Mouse (Mus musculus): ENCODE data around the gene Fbln2.
A peak's percentile ranks its signal among the peaks of the same experiment; 100 is the strongest.

Fbln2 gene

DNA sequence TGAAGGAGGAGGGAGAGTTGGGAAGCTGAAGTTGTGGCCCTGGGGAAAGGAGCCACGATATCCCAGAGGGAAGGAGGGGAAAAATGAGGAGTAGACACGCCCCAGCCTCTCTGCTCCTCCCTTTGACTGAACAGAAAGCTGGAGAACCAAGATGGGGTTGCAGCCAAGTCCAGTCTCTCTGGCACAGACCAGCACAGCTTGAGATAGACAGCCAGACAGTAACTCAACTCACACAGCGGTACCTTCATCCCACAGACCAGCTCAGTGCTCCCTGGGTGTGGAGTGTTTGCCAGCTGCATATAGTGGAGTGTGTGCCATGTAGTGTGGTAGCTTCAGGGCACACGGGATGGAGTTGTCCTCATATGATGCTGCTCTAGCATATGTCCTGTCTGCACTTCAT is 16.7 kb downstream of the Fbln2 start:
- DNase-seq (ENCODE audit: low spot score in 2 of 2): no peak

GRCm38 (mm10) chr6:91231000-91231399 is 18.7 kb downstream of the Fbln2 start:
- DNase-seq (ENCODE audit: low spot score in 2 of 2): no peak

GRCm38 (mm10) chr6:91231523-91231922 is 19.3 kb downstream of the Fbln2 start:
- no peak for DNase-seq (ENCODE audit: low spot score in 2 of 2)

DNA sequence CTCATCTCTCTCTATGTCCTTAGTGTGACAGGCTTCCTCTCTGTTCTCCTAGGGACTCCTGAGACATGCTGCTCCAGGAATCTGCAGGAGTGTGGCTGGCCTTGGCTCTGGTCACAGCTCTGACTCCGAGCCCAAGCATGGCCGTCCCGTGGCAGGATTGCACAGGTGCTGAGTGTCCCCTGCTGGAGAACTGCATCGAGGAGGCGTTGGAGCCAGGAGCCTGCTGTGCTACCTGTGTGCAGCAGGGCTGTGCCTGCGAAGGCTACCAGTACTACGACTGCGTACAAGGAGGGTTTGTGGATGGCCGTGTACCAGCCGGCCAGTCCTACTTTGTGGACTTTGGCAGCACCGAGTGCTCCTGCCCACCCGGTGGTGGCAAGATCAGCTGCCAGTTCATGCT is 20.8 kb downstream of the Fbln2 start:
- no peak for DNase-seq (ENCODE audit: low spot score in 2 of 2)

DNA sequence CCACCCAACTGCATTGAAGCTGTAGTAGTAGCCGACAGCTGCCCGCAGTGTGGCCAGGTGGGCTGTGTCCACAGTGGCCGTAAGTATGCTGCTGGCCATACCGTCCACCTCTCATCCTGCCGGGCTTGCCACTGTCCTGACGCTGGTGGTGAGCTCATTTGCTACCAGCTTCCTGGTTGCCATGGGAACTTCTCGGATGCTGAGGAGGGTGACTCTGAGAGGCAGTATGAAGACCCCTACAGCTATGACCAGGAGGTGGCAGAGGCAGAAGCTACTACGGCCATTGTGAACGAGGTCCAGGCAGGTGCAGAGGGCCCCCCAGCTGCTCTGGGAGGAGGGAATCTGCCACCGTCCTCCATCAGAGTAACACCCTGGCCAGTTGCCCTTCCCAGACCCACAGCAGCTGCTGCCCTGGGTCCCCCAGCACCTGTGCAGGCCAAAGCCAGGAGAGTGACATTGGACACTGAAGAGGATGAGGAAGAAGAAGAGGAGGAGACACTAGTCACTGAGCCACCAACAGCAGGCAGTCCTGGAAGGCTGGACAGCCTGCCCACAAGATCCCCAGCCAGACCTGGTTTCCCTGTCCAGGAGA is 21.3 kb downstream of the Fbln2 start:
- no peak for DNase-seq (ENCODE audit: low spot score in 2 of 2)

DNA sequence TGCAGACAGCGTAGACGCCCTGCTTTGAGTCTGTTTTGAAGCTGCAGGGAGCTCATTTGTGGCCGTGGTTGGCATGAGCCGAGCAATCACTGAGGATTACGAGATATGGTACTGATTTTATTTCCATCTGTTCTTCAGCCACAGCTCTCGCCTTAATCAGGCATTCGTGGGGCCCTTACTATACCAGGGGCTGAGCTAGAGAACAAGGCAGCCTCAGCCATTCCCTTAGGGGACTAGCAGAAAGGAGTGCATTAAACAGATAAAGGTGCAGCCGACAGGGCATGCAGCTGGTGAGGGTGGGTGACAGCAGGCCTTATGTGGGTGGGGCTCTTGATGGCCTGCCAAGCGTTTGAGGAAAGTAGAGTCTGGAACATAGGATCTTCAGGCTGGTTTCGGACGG is 23.8 kb downstream of the Fbln2 start:
- DNase-seq (ENCODE audit: low spot score in 2 of 2): no peak

- no peak for DNase-seq (ENCODE audit: low spot score in 2 of 2)
Observed at GRCm38 (mm10) chr6:91236429-91236828, 24.2 kb downstream of the Fbln2 start.

GRCm38 (mm10) chr6:91237273-91237672 is 25.0 kb downstream of the Fbln2 start:
- no peak for DNase-seq (ENCODE audit: low spot score in 2 of 2)

- DNase-seq (ENCODE audit: low spot score in 2 of 2): no peak
Observed at GRCm38 (mm10) chr6:91240537-91240936, 28.3 kb downstream of the Fbln2 start.

DNA sequence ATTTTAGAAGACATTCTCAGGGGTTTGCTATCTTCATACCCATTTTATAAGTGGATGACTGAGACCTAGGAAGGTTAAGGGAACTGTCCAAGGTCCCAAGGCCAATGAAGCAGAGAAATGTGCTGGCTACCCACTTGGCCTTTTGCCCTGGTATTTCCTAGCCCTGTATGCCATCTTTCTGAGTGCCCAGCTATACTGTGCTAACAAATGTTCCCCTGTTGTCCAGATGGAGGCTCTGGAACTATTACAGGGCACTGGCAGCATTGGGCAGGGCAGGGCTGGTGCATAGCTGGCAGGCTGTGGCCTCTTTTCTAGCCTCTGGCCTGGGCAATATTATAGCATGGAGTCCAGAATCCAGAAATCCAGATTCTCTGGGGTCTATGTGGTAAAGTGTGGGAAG is 28.7 kb downstream of the Fbln2 start:
- no peak for DNase-seq (ENCODE audit: low spot score in 2 of 2)

DNA sequence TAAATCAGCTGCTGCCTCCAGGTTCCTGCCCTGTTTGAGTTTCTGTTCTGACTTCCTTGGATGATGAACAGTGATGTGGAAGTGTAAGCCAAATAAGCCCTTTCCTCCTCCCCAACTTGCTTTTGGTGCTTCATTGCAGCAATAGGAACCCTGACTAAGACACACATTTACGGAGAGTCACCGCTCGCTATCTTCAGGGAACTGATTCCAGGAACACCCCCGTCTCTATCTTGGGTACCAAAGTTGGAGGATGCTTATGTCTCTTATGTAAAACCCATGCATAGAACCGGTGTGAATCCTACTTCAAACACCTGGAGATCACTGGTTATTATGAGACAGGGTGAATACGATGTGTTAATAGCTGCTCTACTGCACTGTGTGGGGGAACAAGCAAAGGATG is 31.1 kb downstream of the Fbln2 start:
- no peak for DNase-seq (ENCODE audit: low spot score in 2 of 2)

DNA sequence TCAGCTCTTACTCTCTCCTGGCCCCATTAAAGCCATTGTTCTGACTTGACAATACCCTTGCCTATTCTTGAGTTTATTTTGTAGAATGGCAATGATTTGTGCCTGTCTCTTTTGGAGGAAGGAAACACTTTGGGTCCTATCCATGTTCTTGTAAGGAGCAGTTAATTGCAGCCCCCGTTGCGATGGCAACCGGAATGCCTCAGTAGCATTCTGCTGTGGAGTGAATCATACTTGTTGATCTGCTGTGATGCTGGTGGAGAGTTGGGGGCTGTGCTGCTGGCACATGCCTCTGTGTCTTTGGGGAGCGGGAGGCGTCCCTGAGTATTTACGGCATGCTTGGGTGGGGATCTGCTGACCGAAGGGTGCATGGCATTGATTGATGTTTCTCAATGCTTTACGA is 32.1 kb downstream of the Fbln2 start:
- no peak for DNase-seq (ENCODE audit: low spot score in 2 of 2)

GRCm38 (mm10) chr6:91245331-91245730 is 33.1 kb downstream of the Fbln2 start:
- no peak for DNase-seq (ENCODE audit: low spot score in 2 of 2)

DNA sequence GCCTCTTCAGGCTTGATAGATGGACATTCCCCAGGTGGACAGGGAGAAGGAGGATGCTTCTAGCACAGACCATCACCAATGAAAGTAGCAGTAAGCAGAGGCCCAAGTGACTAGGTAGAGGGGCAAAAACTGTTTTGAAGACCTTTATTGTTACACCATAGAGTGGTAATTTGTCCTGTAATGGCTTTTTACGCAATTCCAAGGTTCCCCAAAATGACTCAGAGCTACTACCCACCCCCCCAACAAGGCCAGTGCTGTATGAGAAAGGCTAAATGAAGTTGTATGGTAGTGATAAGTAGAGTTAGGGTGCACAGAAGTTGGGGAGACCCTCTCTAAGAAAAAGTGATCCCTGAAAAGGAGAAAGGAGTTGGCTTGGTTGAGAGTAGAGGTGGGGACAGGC is 35.1 kb downstream of the Fbln2 start:
- DNase-seq (ENCODE audit: low spot score in 2 of 2): no peak

GRCm38 (mm10) chr6:91248627-91249026 is 36.4 kb downstream of the Fbln2 start:
- no peak for DNase-seq (ENCODE audit: low spot score in 2 of 2)

DNA sequence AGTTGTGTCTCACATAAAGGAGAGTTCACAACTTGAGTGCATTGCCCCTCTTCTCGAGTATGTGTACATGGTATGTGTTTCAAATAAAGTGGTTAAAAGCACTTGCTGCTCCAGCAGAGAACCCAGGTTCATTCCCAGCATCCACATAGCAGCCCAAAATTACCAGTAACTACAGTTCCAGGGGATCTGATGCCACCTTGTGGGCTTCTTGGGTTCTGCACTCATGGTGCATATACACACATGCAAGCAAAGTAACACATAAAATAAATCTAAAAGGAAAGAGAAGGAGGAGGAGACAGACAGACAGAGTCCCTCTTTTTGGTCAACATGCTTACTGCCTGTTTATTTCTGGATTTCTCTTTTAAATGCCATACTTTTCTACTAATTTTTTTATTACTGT is 37.5 kb downstream of the Fbln2 start:
- DNase-seq (ENCODE audit: low spot score in 2 of 2): no peak

DNA sequence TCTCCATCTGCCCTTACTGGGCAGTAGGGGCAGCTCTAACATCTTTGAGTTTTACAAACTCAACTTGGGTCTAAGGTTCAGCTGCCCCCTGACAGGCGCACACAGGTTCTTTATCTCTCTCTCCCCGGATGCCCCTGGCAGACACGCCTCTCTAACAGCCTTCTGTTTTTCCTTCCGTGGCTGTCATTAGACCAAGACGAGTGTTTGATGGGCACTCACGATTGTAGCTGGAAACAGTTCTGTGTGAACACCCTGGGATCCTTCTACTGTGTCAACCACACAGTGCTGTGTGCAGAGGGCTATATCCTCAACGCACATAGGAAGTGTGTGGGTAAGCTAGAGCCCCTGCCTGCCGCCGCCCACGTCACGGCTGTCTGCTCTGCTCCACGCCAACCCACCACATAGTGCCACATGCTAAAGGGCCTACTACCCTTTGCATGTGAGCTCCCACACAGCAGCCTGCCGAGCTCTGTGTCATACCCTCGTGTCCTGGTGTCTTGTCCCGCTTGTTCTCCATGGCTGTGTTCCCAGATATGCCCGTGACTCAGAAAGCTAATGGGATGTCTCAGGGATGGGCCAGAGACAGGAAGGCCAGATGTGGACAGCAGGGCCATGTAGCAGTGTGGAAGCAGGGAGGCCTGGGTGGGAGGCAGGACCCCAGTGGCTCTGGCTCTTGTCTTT is 47.3 kb downstream of the Fbln2 start:
- DNase-seq (ENCODE audit: low spot score in 2 of 2): no peak

DNA sequence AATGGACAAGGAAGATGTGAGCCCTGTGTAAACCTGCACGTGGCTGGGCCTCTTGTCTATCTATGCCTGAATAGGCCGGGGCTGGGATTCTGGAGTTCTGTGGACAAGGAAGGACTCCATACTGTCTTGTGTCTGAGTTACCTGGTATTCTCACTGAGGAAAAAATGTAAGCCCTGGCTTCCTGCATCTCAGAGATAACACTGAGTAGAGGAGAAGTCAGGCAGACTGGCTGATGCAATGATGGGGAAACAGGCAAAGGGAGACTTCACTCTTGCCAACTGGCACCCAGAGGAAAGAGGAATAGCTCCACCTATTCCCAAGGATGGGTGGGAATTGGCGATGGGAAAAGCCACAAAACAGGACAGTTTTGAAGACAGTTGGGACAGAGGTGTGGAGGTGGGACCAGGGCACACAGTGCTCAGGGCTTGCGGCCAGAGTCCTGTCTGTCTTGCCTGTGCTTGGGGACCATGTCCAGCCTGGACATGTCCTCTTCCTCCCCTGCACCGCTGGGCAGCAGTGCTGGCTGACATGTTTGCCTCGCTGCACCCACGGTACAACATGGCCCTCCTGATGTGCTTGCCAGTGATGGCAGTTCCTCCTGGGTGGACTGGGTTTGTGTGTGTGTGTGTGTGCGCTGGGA is 48.2 kb downstream of the Fbln2 start:
- DNase-seq (ENCODE audit: low spot score in 2 of 2): no peak

DNA sequence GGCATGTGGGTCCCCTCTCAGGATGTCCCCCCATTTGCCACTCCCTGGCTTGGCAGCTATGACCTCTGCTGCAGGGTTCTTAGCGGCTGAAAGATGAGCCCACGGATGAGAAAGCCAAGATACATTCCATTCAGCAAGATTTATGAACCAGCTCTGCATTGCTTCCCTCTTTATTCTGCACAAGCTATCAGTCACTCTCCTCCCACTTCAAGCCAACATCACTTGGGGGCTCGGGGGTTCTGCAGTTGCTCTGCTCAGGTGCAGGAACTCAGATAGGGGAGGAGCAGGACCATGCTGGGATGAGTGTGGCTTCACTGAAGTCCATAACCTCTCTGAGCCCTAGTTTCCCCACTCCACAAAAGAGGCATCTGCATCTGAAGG is 48.7 kb downstream of the Fbln2 start:
- DNase-seq (ENCODE audit: low spot score in 2 of 2): no peak

- no peak for DNase-seq (ENCODE audit: low spot score in 2 of 2)
Observed at GRCm38 (mm10) chr6:91265616-91266015, 53.4 kb downstream of the Fbln2 start.

DNA sequence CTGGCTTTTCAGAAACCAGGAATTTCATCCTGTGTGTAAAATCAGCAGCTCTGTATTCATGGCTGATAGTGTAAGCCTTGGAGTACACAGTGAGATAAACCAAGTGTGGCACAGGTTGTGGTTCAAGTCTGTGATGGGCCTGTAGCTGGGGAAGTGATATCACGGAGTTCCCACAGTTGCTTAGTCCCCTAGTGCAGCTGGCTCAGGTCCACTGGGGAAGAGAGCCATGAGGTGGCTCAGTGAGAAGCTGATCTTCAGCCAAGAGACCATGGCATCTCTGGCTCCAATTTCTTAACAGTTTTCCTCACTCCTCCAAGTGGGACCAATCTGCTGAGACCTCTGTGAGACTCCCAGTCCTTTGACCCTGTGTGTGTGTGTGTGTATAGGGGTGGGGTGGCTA is 54.4 kb downstream of the Fbln2 start:
- DNase-seq (ENCODE audit: low spot score in 2 of 2): no peak

- no peak for DNase-seq (ENCODE audit: low spot score in 2 of 2)
Observed at GRCm38 (mm10) chr6:91268318-91268717, 56.1 kb downstream of the Fbln2 start.

DNA sequence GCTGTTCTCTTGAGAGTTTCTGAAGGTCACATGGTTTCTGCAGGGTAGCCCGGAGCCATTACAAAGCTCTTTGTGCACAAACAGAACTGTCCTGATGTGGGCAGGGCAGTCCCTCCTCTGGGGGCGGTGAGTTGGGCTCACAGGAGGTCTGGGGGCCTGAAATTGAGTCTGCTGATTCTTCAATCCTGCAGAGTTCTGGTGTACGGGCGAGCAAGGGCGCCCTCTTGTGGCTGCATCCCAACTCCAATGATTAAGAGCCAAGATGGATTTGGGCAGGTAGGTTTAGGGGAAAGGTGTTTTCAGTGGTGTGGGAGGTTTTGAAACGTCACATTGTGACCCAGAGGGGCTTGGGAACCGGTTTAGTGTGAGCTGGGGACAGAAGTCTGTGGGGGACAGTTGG is 65.3 kb downstream of the Fbln2 start:
- DNase-seq (ENCODE audit: low spot score in 2 of 2): peak in 1 of 2 experiments; percentile 38

Data from urinary bladder, adult 18-20 months (tissue).